Mouse (Mus musculus) urinary bladder, postnatal 4 days (tissue): ENCODE results near the gene Bnc1.

ENCODE experiments used
- DNase-seq, 2 experiments: peaks; one replicate each; pipeline ENCODE4 v3.0.0; 2021 to 2022; ENCODE audit warnings: low spot score in 2 of 2

Gene Bnc1

GRCm38 (mm10) chr7:81992131-81993061 is at the start of gene Bnc1:
Gene Bnc1 (minus strand): TSS chr7:81992292.
- peak in 1 of 2 experiments; percentile 25 for DNase-seq

GRCm38 (mm10) chr7:82033347-82033746 is 41.3 kb upstream of the Bnc1 start:
- DNase-seq, result no peak

GRCm38 (mm10) chr7:82029666-82030065 is 37.6 kb upstream of the Bnc1 start:
- no peak for DNase-seq

- no peak for DNase-seq
Measured at GRCm38 (mm10) chr7:82025802-82026201, 33.7 kb upstream of the Bnc1 start.

- DNase-seq, result no peak
Measured at GRCm38 (mm10) chr7:82023676-82024075, 31.6 kb upstream of the Bnc1 start.

GRCm38 (mm10) chr7:82022404-82022803 is 30.3 kb upstream of the Bnc1 start:
- no peak for DNase-seq

- no peak for DNase-seq
Measured at GRCm38 (mm10) chr7:82018031-82018430, 25.9 kb upstream of the Bnc1 start.

- DNase-seq, result no peak
Measured at GRCm38 (mm10) chr7:82016751-82017710, 24.9 kb upstream of the Bnc1 start.

GRCm38 (mm10) chr7:82012472-82012871 is 20.4 kb upstream of the Bnc1 start:
- no peak for DNase-seq

GRCm38 (mm10) chr7:82011534-82012401 is 19.7 kb upstream of the Bnc1 start:
- DNase-seq, result no peak

GRCm38 (mm10) chr7:82007151-82007550 is 15.1 kb upstream of the Bnc1 start:
- DNase-seq, result no peak

- no peak for DNase-seq
Measured at GRCm38 (mm10) chr7:82004228-82004627, 12.1 kb upstream of the Bnc1 start.

GRCm38 (mm10) chr7:81999816-82000215 is 7.7 kb upstream of the Bnc1 start:
- no peak for DNase-seq

GRCm38 (mm10) chr7:81999372-81999771 is 7.3 kb upstream of the Bnc1 start:
- DNase-seq, result no peak

- no peak for DNase-seq
Measured at GRCm38 (mm10) chr7:81995975-81996374, 3.9 kb upstream of the Bnc1 start.

- DNase-seq, result no peak
Measured at GRCm38 (mm10) chr7:81995126-81995525, 3.0 kb upstream of the Bnc1 start.

GRCm38 (mm10) chr7:81993140-81993539 is 1.0 kb upstream of the Bnc1 start:
- no peak for DNase-seq

GRCm38 (mm10) chr7:81991611-81992061 is 456 bp downstream of the Bnc1 start:
- no peak for DNase-seq

GRCm38 (mm10) chr7:81991116-81991515 is 976 bp downstream of the Bnc1 start:
- no peak for DNase-seq

- no peak for DNase-seq
Measured at GRCm38 (mm10) chr7:81983651-81984050, 8.4 kb downstream of the Bnc1 start.

GRCm38 (mm10) chr7:81978304-81978703 is 13.8 kb downstream of the Bnc1 start:
- DNase-seq, result no peak
